Mouse (Mus musculus) limb, embryonic 13.5 days (tissue): ENCODE data around the gene Ago4. TPM values are rescaled to one million over a fixed set of nuclear protein-coding genes. Genes with fewer than 3 reads are reported as not detected.

Source experiments
- ATAC-seq: fragments of 200-750 bp; cut with Nextera tagmentation; 2 replicates; pipeline ENCODE4 v1.8.0; 2017; ENCODE audit warnings: low read depth, moderate number of reproducible peaks, moderate TSS enrichment; ENCODE audit not compliant: low FRiP score
- H3K27ac ChIP-seq: fragments of 300-500 bp; sonication (generic); 2 replicates; pipeline ENCODE4 v1.5.1; 2015; ENCODE audit warnings: inconsistent platforms, mild to moderate bottlenecking, moderate library complexity
- H3K27me3 ChIP-seq: fragments of 300-500 bp; sonication (generic); 2 replicates; pipeline ENCODE4 v1.6.1; 2015; ENCODE audit warnings: mild to moderate bottlenecking, inconsistent platforms
- H3K36me3 ChIP-seq: fragments of 300-500 bp; sonication (generic); 2 replicates; pipeline ENCODE4 v1.6.1; 2015; ENCODE audit warnings: inconsistent platforms, mild to moderate bottlenecking, moderate library complexity
- H3K4me1 ChIP-seq: fragments of 300-500 bp; sonication (generic); 2 replicates; pipeline ENCODE4 v1.6.1; 2015; ENCODE audit warnings: inconsistent platforms
- H3K4me2 ChIP-seq: fragments of 300-500 bp; sonication (generic); replicated peaks from 2 replicates; pipeline ENCODE4 v1.6.1; 2015; ENCODE audit warnings: inconsistent platforms, mild to moderate bottlenecking, moderate library complexity
- H3K4me3 ChIP-seq: fragments of 300-500 bp; sonication (generic); 2 replicates; pipeline ENCODE4 v1.5.1; 2015; ENCODE audit warnings: moderate library complexity, mild to moderate bottlenecking, inconsistent platforms
- H3K9ac ChIP-seq: fragments of 300-500 bp; sonication (generic); 2 replicates; pipeline ENCODE4 v1.6.1; 2015; ENCODE audit warnings: mild to moderate bottlenecking, inconsistent platforms
- H3K9me3 ChIP-seq: fragments of 300-500 bp; sonication (generic); 2 replicates; pipeline ENCODE4 v1.6.1; 2016; ENCODE audit warnings: inconsistent platforms
- WGBS: fragments of 180-500 bp; shearing (Covaris S2); methylation state at CpG from one replicate; pipeline ENCODE4 v1.1.7; 2015; 5-methylcytosine and 5-hydroxymethylcytosine counted together
- polyA plus RNA-seq: library from polyadenylated mRNA; unstranded; fragments of >200 nt; fragmentation: Nextera tagmentation; extraction: Ambion mirVana; gene quantifications from 2 replicates; pipeline ENCODE4 v1.2.1, GENCODE M21; 2015

The Ago4 gene
- polyA plus RNA-seq, 1 experiment from 2014 or later: 3.1 TPM

DNA sequence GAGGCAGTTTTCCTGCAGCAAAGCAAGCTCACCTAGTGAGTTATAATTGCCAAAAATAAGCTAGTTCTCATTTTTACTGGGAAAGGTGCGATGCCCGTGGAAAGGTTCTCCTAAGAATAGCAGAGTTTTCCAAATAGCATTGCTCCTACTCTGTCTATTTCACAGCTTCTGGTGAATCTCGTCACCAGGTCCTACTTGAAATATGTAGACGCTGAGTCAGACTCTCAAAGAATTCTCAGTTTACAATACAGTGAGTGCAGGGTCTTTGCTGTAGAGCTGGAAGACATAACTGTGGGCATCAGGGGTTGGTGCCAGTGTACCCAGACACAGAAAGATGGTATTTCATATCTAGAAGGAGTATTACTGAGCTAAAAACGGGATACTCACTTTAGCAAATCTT is 22.3 kb downstream of the Ago4 start:
- WGBS: 84% methylated on average over 5 of the region's 5 CpGs
- no peak overlapping the region for H3K27ac ChIP-seq
- H3K4me2 ChIP-seq: no peak overlapping the region
- H3K9ac ChIP-seq: no peak overlapping the region
- peaks cover 32% of the 10 kb centered on the region for H3K36me3 ChIP-seq
- H3K9me3 ChIP-seq: no peaks in the 10 kb centered on the region
- no peak overlapping the region for H3K4me3 ChIP-seq
- H3K4me1 ChIP-seq: no peaks in the 10 kb centered on the region
- ATAC-seq: no peak
- H3K27me3 ChIP-seq: no peaks in the 10 kb centered on the region

DNA sequence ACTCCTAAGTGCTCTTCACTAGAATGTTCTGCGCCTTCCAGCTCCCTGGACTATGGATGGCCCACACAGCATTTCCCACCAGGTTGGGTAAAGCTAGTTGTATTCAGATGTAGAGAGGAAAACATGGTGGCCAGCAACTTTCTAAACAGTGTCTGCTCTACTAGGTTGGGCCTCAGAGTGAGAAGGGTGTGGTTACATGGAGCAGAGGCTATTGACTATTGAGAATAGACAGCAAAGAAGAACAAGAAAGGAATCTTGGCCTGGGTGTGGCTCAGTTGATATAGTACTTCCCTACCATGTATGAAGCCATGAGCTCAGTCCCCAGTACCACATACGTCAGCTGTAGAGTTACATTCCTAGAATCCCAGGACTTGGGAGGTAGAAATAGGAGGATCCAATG is 24.2 kb downstream of the Ago4 start:
- ATAC-seq: no peak
- no peak overlapping the region for H3K4me2 ChIP-seq
- H3K27ac ChIP-seq: no peak overlapping the region
- WGBS: 89% methylated on average over 2 of the region's 2 CpGs
- H3K4me3 ChIP-seq: no peak overlapping the region
- no peak overlapping the region for H3K9ac ChIP-seq
- H3K4me1 ChIP-seq: no peaks in the 10 kb centered on the region
- H3K27me3 ChIP-seq: no peaks in the 10 kb centered on the region
- H3K36me3 ChIP-seq: peaks cover 29% of the 10 kb centered on the region
- H3K9me3 ChIP-seq: no peaks in the 10 kb centered on the region

DNA sequence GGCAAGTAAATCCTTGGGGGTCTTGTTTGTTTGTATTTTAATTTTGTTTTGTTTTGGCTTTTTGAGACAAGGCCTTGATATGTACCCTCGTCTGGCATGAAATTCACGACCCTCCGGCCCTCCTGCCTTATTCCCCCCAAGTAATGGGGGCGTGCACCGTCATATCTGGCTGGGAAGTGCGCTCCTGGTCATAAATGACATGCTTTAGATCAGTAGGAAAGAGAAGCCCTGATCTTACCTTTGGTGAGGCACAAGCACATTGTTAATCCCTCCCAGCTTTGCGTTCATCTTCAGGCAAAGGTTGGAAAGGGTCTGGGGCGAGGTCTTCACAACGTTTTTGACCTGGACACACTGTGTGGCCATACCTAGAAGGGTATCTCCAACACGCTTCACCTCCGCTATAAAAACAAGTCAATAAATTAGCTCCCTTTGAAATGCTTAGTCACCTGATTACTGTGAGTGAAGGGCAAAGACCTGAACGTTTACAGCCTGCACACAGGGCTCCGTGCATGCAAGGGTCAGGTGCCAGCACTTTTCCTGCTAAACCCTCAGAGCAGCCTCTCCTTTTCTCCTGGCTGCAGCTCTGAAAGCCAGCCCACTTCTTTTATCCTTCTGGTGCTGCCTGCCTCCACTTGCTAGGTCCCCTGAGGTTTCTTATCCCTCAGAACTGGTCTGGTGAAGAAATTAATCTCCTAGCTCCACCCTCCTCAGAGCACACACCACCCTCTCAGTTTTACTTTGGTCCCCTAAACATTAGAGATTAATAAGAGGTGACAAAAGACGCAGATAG is 25.0 kb downstream of the Ago4 start:
- H3K9ac ChIP-seq: no peak overlapping the region
- H3K4me2 ChIP-seq: no peak overlapping the region
- no peaks in the 10 kb centered on the region for H3K9me3 ChIP-seq
- H3K27me3 ChIP-seq: no peaks in the 10 kb centered on the region
- H3K4me1 ChIP-seq: no peaks in the 10 kb centered on the region
- H3K4me3 ChIP-seq: no peak overlapping the region
- no peak overlapping the region for H3K27ac ChIP-seq
- ATAC-seq: no peak
- peaks cover 29% of the 10 kb centered on the region for H3K36me3 ChIP-seq
- WGBS: 60% methylated on average over 14 of the region's 14 CpGs

DNA sequence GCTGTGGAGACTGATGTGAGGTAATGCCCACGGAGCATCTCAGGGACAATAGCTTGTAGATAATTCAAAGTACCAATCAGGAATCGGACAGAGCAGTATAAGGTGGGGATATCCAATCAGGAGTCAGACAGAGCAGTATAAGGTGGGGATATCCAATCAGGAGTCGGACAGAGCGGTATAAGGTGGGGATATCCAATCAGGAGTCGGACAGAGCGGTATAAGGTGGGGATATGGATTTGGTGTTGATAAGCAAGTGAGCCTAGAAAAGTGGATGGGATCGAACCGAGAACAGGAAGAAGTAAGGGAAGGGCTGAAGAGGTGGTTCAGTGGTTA is 30.3 kb downstream of the Ago4 start:
- H3K36me3 ChIP-seq: peaks cover 7% of the 10 kb centered on the region; the same call in 1 of the 2 replicates
- no peak overlapping the region for H3K4me2 ChIP-seq
- no peak overlapping the region for H3K9ac ChIP-seq
- no peak overlapping the region for H3K4me3 ChIP-seq
- H3K27me3 ChIP-seq: no peaks in the 10 kb centered on the region
- ATAC-seq: no peak
- WGBS: 65% methylated on average over 8 of the region's 8 CpGs
- no peaks in the 10 kb centered on the region for H3K9me3 ChIP-seq
- no peaks in the 10 kb centered on the region for H3K4me1 ChIP-seq
- no peak overlapping the region for H3K27ac ChIP-seq

DNA sequence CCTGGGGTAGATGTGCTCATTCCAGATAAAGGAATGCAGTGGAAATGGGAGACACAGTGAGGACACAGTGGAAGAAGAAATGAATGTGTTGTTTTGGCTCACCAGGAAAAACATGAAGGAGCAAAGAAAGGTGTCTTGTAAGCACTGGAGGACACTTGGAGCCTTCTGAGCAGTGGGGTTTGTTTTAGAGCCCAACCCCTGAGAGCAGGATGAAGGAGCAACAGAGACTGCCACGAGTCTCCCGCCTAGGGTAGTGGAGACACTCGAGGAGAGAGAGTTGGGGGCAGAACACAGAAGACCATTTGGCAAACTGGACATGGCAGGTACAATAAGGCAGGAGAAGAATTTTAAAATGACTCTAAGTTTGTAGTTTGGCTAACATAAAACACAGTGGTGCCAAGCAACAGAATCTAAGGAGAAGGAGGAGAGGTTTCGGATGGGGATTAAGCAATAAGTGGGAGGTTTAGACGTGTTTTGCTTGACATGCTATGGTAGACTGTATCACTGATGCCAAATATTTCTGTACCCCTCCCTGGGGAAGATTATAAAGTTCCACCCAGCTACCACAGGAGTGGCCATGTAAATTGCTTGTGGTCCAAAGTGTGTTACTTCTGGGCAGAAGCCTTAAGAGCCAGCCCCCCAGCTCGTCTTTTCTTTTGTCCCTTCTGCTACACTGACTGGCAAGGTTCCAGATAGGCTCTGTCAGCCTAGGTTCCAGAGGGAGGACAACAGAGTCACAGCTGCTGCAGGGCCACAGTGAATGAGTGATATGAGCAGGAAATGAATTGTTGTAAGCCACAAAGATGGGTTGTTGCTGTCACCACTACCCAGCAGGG is 30.9 kb downstream of the Ago4 start:
- Histone ChIP-seq H3K27ac (no peak overlapping the region), H3K4me3 (no peak overlapping the region), H3K36me3 (peaks cover 7% of the 10 kb centered on the region; the same call in 1 of the 2 replicates), H3K4me2 (no peak overlapping the region), H3K4me1 (no peaks in the 10 kb centered on the region), H3K9ac (no peak overlapping the region), H3K9me3 (no peaks in the 10 kb centered on the region), H3K27me3 (no peaks in the 10 kb centered on the region)
- WGBS: 74% methylated on average over 6 of the region's 6 CpGs
- no peak for ATAC-seq

DNA sequence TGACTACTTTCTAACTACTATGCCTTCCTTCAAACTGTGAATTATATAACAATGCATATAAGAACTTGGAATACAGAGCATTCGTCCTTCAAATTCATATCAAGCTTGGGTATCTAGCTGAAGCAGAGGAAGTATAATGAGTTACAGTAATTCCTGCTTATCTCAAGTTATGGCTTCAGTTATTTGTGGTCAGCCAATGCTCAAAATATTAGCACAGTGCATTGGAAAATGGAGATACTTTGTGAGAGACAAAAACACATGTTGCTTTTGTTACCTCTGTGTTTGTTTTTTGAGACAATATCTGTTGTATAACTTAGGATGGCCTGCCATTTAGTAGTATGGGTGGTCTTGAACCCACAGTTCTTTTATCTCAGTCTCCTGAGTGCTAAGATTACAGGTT is 34.7 kb downstream of the Ago4 start:
- Histone ChIP-seq H3K36me3 (peaks cover 5% of the 10 kb centered on the region; the same call in 1 of the 2 replicates), H3K4me1 (no peaks in the 10 kb centered on the region), H3K9ac (no peak overlapping the region), H3K4me2 (no peak overlapping the region), H3K9me3 (no peaks in the 10 kb centered on the region), H3K4me3 (no peak overlapping the region), H3K27me3 (no peaks in the 10 kb centered on the region), H3K27ac (no peak overlapping the region)
- ATAC-seq: no peak
- WGBS: 83% methylated on average over 1 of the region's 1 CpGs

DNA sequence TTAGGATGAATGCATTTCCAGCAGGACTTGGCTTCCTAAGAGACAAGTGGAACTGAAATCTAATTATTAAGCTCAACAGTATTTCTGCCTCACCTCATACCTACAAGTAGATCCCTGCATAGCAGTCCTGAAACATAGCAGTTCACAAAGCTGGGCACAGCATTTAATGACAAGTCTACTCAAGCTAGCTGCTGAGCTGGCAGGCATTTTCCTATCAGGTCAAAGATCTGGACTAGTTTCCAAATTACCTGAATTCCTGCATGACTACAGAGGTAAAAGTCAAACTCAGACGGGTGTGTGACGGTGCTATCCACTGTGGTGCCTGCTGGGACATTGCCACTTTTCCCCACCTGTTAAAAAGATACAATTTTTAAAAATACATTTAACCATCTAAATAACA is 36.3 kb downstream of the Ago4 start:
- ATAC-seq: no peak
- Histone ChIP-seq H3K4me2 (no peak overlapping the region), H3K9ac (no peak overlapping the region), H3K4me3 (no peak overlapping the region), H3K27ac (0 out of 2 replicates have a peak overlapping the region, but pooled peaks have one; percentile 39), H3K27me3 (no peaks in the 10 kb centered on the region), H3K9me3 (no peaks in the 10 kb centered on the region), H3K36me3 (peaks cover 13% of the 10 kb centered on the region), H3K4me1 (no peaks in the 10 kb centered on the region)
- WGBS: 65% methylated on average over 2 of the region's 2 CpGs

DNA sequence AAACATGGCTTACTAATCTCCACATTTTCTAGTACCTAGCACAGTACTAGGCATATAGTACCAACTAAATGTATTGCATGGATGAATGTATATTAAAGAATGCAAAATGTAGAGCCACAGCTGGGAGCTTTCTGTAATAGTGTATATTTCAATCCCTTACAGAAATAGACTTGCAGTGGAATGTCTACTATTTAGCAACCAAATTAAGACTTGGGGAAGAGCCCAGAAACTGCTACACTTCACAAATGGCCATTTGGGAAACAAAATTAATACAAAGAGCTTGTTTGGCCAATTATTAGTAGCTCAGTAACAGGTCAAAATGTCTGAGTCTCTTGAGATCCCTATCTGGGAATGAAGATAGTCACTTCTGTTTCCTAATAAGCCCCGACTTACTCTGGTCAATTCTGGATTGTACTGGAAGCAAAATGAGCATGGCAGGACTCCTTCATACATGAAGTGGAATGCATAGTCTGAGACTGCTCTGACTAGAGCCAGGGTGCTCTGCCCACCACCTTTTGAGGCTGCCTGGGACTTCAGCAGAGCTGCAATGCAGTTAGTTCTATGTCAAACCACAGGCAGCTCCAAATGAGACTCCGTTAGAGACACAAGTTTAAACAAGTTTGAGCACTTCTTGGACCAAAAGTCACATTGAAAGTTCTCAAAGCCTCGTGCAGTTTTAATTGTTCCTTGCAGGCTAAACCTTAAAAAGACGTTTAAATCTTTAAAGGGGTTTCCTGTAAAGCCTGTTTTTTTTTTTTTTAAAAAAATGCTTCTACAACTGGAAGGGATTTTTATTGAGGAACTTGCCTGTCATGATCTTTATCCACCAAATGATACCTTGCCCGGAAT is 37.1 kb downstream of the Ago4 start:
- no peaks in the 10 kb centered on the region for H3K4me1 ChIP-seq
- no peak overlapping the region for H3K27ac ChIP-seq
- H3K9ac ChIP-seq: no peak overlapping the region
- H3K36me3 ChIP-seq: peaks cover 13% of the 10 kb centered on the region
- H3K9me3 ChIP-seq: no peaks in the 10 kb centered on the region
- 70% methylated on average over 5 of the region's 5 CpGs for WGBS
- H3K27me3 ChIP-seq: no peaks in the 10 kb centered on the region
- H3K4me2 ChIP-seq: no peak overlapping the region
- ATAC-seq: no peak
- H3K4me3 ChIP-seq: no peak overlapping the region

DNA sequence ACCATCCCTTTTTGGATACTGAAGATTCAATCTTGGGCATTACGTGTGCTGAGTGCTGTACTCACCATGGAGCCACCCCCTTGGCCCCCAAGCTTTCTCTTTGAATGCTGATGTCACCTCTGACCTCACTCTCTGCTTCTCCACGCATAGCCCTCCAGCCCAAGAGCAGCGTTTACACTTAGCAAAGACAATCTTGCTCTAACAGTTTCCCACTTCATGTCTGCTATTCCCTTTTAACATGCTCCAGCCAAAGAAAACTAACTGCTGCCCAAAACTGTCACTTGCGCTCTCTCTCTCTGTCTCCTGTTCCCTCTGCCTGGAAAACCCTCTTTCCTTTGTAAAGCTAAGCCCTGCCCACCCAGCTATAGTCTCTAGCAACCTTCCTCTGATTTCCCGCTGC is 37.8 kb downstream of the Ago4 start:
- WGBS: 65% methylated on average over 5 of the region's 5 CpGs
- Histone ChIP-seq H3K27ac (no peak overlapping the region), H3K36me3 (peaks cover 13% of the 10 kb centered on the region), H3K4me3 (no peak overlapping the region), H3K4me1 (no peaks in the 10 kb centered on the region), H3K9ac (no peak overlapping the region), H3K4me2 (no peak overlapping the region), H3K27me3 (no peaks in the 10 kb centered on the region), H3K9me3 (no peaks in the 10 kb centered on the region)
- no peak for ATAC-seq

DNA sequence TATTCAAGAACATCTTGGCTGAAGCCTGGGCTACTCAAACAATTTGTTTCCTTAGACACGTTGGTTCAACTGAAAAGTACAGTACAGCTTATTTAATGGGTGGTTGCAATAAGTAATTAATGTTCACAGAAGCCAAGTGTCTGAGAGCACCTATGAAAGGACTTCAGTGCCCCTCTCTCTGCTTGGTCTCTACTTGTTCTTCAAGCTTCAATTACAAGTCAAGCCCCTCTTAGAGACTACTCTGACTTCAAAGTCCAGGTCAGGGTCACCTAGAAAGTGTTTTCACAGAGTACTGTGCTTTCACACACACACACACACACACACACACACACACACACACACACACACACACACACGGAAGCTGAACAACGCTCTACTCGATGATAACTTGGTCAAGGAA is 39.9 kb downstream of the Ago4 start:
- Histone ChIP-seq H3K4me1 (no peaks in the 10 kb centered on the region), H3K36me3 (peaks cover 13% of the 10 kb centered on the region), H3K27ac (no peak overlapping the region), H3K9me3 (no peaks in the 10 kb centered on the region), H3K9ac (no peak overlapping the region), H3K27me3 (no peaks in the 10 kb centered on the region), H3K4me3 (no peak overlapping the region), H3K4me2 (no peak overlapping the region)
- no peak for ATAC-seq
- 84% methylated on average over 4 of the region's 4 CpGs for WGBS

DNA sequence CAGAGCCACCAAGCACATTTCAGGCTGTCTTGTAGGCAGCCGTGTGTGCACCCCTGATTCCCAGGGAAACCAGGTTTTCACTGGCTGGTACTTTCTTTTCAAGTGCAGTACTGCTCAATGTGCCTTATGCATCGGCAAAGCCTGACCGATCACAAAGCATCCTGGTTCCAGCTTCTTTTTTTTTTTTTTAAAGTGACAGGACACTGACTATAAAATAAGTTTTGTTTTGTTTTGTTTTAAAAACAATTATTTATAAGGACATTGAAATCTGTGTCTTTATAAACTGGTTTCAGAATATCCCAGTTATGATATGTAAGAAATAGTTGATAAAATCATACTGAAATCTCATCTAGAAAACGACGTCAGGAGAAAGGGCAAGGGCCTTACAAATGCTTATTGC is 41.3 kb downstream of the Ago4 start:
- H3K4me2 ChIP-seq: no peak overlapping the region
- H3K36me3 ChIP-seq: peaks cover 12% of the 10 kb centered on the region

DNA sequence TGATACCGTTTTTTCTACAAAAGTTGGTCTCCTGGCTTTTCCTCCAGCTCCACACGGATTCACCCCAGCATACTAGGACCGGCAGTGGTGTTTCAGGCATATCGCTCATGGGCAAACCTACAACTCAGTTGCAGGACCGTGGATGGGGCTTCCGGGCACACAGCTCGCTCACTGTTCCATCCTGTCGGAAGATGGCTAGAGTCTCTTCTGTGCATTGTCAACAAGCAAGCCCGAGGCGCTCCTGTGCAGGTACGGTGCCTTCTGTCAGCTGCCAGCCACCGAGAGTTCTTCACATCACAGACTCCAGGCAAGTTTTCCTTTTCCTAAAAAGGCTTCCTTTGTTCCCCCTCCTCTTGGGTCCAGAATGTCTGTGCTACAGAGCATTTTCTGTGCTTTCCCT is 42.5 kb downstream of the Ago4 start:
- peaks cover 8% of the 10 kb centered on the region for H3K36me3 ChIP-seq
- H3K4me1 ChIP-seq: no peaks in the 10 kb centered on the region
- H3K9me3 ChIP-seq: no peaks in the 10 kb centered on the region
- H3K27ac ChIP-seq: no peak overlapping the region
- H3K4me2 ChIP-seq: no peak overlapping the region
- ATAC-seq: no peak
- WGBS: 75% methylated on average over 12 of the region's 12 CpGs
- H3K27me3 ChIP-seq: no peaks in the 10 kb centered on the region
- no peak overlapping the region for H3K9ac ChIP-seq
- no peak overlapping the region for H3K4me3 ChIP-seq

More for the DNA sequence above, 41.3 kb downstream of the Ago4 start:
- Histone ChIP-seq H3K9ac (no peak overlapping the region), H3K27ac (no peak overlapping the region), H3K27me3 (no peaks in the 10 kb centered on the region), H3K4me1 (no peaks in the 10 kb centered on the region), H3K9me3 (no peaks in the 10 kb centered on the region), H3K4me3 (no peak overlapping the region)
- 64% methylated on average over 5 of the region's 5 CpGs for WGBS
- no peak for ATAC-seq
